Mouse (Mus musculus): Measurements from ENCODE around the gene Gtpbp6.
"Not testable (repeated sequence)": the region's sequence is repeated elsewhere in the genome, so short reads cannot be mapped to it uniquely, and the experiment has no call there.

Gtpbp6 gene

DNA sequence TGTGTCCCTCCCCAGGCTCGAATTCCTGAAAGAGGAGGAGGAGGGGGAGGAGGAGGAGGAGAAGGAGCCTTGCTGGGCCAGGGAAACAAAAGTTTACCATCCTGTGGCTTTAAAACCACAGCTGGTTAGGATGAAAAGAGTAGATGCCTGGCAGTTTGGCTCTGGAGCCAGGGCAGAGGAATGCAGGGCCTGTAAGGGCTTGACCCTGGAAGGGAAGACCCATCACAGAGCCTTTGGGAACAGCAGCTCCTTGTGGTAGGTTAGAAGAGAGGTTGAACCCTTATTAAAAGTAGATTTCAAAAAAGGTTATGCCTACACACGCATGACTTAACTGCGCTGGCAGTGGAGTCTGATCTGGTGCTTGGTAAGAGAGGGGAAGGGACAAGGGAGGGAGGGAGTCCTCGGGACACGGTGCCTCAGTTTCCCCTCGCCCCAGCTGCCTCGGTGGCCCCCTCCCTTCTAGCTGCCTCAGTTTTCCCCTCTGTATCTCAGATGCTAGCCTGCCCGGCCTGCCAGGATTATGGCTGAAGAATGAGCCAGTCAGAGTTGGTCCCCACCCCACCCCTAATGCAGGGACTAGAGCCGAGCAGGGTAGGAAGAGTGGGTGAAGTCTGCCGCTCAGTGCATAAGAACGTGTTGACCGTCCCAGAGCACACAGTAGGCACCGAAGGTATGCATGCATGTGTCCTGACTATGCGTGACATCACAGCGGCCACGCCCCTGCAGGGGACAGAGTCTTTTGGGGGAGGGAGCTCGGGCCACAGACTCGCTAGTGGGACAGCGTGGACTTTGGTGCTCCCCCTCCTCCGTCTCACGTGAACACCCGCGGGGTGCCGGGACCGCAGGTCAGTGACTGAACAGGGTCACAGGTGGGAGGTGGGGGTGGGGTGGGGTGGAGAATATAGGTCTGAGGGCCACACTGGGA is 8.1 kb downstream of the Gtpbp6 start, which contains the start of gene Plcxd1:
TSS of gene Plcxd1 (plus strand) at position 314 of the 925 bp plus-strand sequence.
- peak in 1 of 2 experiments; percentile 40 for DNase-seq

DNA sequence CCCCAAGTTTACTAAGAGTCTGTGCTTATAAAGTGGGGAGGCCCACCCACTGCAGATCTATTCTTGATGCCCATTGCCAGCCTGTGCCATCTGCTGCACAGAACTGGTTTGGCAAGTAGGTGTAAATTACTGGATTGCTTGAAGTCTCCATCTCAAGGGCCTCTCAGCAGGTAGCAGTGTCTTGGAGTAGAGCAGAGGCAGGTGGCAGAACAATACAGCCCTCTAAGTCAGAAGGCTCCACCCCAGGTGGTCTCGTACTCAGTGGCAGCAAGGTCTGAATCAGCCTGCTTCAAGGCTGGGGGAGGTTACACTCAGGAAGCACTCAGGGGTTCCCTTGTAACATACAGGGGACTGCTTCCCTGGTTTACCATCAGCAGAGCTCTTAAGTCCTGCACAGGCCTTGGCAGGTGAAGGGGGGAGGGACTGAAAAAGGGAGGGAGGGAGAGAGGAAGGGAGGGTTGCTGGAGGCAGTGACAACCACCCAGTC is 9.0 kb downstream of the Gtpbp6 start:
- DNase-seq, result peak in 1 of 2 experiments; percentile 43

DNA sequence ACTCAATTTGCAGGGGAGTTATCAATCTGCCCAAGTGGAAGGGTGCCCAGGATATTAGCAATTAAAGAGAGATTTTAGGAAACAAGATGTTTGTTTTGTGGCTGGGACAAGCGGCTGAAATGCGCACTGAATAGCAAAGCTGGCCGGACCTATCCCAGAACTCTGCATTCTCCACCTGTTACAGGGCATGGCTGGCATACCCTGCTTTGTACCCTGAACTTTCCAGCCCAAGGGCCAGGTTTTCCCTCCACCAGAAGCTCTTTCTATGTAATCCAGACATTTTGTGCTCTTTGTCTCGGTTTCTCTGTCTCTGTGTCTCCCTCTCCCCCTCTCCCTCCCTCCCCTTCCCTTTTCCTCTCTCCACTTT is 13.2 kb downstream of the Gtpbp6 start:
- no peak for DNase-seq

DNA sequence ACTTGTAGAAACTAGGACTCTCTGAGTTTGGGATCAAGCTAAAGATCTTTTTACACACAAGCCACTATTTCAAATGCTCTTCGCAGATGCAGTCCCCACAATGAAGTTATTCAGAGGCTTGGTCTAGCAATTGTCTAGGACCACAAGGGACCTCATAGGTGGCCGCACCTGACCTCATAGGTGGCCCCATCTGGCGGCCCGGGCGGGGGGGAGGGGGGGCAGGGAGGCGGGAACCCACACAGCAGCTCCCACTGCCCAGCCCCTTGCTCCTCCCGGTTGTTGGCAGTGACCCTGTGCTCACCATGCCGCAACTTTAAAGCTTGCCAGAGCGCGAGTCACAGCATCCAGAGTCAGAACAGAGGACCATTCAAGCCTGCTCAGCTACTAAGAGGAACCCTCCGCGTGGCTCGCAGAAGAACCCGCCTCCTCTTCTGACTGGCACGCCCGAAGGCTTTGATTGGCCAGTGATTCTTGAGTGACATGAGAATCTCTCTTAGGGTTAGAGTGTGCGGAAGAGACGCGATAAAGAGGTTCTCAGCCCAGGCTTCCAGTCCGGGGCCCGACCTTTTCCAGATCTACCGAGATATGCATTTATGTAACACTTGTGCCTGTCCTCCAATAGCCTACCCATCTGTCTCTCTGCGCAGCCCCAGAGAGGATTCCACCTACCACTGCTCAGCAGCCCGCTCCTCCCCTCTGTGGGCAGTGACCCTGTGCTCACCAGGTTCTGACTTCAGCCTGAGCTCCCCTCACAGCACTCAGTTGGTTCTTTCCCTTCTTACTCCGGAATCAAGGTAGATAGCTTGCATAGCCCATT is 13.8 kb downstream of the Gtpbp6 start, which contains the start of gene Gm35315:
TSS of gene Gm35315 (minus strand) at position 391 of the 817 bp plus-strand sequence.
- DNase-seq, result peak; percentile 80 to 88

DNA sequence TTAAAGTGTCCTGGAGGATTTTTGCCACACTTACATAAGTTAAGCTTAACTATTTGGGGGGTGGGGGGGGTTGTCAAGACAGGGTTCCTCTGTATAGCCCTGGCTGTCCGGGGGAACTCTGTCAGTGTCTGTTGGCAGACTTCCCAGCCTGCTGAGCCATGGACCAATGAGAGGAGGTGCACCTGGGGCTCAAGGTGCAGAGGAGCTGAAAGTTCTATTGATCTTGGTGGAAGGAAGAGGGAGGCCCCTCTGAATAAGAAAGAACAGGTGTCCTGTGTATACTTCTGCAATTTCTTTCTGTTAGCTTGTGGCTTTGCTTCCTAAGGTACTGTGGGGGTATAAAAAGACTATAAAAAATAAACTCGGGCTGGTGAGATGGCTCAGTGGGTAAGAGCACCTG is 16.5 kb downstream of the Gtpbp6 start:
- peak in 1 of 2 experiments; percentile 66 for DNase-seq

DNA sequence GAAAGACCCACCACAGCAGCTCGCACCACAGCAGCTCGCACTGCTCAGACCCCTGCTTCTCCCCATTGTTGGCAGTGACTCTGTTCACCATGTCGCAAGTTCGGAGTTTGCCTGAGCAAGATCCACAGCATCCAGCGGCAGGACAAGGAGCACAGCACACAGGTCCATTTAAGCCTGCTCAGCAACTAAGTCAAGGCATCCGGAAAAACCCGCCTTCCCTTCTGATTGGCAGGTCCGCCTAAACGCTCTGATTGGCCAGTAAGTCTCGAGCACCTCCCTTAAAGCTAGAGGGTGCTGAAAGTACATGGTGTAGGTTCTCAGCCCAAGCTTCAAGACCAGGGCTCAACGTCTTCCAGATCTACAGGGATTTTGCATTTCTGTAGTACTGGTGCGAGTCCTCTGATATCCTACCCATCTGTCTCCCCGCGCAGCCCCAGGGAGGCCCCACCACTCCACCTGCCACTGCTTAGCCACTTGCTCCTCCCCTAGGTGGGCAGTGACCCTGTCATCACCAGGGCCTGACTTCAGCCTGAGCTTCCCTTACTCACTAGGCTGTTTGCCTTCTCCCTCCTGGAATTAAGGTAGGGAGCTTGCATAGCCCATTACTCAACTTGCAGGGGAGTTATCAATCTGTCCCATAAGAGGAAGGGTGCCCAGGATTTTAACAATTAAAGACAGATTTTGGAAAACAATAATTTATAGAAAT is 21.7 kb downstream of the Gtpbp6 start:
- DNase-seq, result no peak

DNA sequence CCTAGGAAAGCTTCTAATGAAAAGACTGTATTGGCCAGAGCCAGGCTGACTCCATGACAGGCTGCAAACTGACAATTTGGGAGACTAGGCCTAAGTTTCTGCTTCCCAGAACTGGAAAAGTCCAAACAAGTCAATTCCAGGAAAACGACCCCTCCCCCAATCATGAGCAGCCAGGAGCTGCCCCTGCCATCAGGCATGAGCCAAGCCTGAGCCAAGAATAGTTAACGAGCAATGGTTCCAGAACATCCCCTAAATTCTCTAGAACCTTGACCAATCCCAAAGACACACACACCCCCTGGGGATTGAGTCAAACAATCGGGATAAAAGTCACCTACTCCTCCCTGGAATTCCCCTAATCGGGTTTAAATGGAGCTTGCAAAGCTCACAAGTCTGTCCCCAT is 25.0 kb downstream of the Gtpbp6 start:
- DNase-seq, result no peak

DNA sequence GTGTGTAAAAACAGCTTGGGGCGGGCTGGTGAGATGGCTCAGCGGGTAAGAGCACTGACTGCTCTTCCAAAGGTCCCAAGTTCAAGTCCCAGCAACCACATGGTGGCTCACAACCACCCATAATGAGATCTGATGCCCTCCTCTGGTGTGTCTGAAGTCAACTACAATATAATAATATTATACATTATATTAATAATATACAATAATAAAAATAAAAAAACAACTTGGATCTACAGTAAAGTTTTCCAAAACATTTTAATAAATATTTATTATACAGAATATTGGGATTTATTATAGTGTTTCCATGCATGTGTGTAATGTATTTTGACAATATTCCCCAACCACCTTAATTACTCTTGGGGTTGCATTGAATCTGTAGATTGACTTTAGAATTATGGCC is 35.6 kb downstream of the Gtpbp6 start, which contains the start of gene Gm17655:
TSS of gene Gm17655 (minus strand) at position 101 of the 400 bp plus-strand sequence.
- not testable (repeated sequence) for DNase-seq

DNA sequence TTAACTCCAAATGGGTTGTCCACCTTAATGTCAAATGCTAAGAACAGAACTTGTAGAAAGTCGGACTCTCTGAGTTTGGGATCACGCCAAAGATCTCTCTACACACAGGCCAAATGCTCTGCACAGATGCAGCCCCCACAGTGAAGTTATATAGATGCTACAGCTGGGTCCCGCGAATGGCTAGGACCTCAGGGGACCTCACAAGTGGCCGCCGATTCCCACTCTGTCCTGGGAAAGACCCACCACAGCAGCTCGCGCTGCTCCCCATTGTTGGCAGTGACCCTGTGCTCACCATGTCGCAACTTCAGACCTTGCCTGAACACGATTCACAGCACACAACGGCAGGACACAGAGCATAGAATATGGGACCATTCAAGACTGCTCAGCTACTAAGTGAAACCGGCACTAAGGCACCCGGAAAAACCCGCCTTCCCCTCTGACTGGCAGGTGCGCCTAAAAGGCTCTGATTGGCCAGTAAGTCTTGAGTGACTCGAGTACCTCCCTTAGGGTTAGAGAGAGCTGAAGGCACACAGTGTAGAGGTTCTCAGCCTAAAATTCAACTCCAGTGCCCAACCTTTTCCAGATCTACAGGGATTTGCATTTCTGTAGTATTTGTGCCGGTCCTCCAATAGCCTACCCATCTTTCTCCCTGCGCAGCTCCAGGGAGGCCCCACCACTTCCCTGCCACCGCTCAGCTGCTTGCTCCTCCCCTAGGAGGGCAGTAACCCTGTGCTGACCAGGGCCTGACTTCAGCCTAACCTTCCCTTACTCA is 50.2 kb downstream of the Gtpbp6 start:
- peak; percentile 72 to 75 for DNase-seq
